Mouse (Mus musculus) mesoderm, embryonic 11.5 days (tissue): Measurements from ENCODE around the gene Zfand6.

Experiments used
- DNase-seq: peaks from one replicate; pipeline ENCODE4 v3.0.0-alpha.2; 2012; ENCODE audit warnings: low read depth, low spot score

The Zfand6 gene

GRCm38 (mm10) chr7:84689251-84690100 is at the start of gene Zfand6:
Gene Zfand6 (minus strand): TSS chr7:84689959.
- peak; percentile 98 for DNase-seq

DNA sequence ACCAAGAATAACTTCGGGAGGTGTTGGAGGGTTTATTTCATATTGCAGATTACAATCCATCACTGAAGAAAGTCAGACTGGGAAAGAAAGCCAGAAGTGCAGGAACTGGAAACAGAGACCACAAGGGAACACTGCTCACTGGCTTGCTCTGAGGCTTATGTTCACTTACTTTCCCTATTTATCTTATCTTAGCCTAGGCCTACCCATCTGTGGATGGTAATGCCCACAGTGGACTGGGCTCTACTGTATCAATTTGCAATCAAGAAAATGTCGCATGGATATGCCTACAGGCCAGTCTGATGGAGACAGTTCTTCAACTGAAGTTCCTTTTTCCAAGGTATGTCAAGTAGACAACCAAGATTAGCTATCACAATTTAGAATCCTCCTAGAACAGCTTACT is 47.0 kb upstream of the Zfand6 start:
- no peak for DNase-seq

DNA sequence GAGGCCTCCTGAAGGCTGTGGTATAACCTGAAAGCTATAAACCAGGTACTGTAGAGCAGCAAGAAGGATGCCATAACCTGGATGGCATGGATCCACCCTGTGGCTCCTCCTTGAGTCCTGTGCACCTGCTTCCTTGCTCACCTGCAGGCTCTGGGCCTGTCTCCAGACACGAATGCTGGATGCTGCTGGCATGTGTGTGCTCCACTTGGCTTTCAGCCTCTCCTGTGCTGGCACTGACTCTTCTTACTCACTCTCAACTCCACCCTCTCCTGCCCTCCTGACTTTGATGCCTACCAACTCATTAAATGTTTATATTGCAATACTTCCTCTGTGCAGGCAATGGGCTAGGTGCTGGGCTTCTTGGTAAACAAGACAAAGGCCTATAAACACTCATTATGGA is 43.3 kb upstream of the Zfand6 start:
- DNase-seq: no peak

DNA sequence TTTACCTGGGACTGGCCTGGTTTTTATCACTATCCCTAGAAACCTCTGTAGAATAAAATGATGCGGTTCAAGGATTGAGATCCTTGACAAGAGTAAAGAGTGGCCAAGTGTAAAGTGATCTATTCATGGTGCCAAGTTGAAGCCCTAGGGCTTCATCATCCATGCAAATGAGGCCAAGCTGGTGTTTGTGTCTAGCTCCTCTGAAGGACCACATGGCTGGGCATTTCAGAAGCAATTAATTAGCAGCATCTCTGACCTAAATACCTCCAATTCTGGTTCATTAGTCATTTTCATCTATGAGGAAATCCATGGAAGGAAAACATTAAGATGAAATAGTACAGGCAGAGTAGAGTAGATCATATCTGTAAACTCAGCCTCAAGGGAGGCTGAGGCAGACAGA is 42.3 kb upstream of the Zfand6 start:
- no peak for DNase-seq

DNA sequence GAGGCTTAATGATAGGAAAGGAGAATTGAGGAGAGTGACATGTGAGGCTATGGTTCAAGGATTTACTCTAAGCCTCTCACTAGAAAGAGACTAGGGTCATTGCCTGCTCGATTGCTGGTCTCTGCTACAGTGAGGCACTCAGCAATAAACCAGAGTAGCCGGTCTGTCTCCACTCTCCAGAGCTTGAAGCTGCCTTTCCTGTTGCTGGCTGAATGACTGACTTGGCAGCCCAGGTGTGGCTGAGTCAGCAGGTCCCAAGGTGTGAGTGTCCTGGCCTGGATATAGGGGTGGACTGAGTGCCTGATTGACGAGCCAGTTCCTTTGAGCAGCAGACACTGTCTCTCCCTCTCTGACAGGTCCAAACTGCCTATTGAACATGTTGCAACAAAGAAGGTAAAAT is 41.3 kb upstream of the Zfand6 start:
- DNase-seq: no peak

DNA sequence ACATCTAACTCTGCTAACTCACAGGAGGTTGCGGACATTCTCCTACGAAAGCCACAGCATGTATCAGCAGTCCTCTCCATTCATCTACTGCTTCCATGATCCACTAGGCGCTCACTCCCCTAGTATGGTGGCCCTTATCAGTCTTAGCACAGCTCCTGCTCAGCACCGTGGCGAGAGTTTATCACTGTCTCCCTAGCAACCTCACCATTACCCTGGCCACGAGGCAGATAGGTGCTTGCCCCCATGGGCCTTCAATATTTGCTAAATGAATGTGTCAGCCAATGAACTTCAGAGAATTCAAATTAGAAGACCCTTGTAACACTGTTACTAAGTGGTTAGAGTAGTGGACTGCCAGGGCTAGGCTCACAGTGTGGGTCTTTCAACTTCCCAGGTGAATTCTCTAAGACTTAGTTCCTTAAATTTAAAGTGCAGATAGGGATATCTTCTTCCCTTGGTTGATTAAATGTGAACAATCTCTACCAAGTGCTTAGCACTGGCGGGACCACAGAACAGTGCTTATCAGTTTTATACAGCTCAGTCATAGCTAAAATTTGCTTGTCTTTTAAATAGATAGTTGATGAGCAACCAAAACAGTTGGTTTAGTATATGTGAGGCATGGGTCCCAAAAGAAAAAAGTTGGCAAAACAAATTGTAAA is 33.2 kb upstream of the Zfand6 start:
- no peak for DNase-seq

- no peak for DNase-seq
Measured at GRCm38 (mm10) chr7:84710287-84710958, 20.7 kb upstream of the Zfand6 start.

GRCm38 (mm10) chr7:84706877-84707276 is 17.1 kb upstream of the Zfand6 start:
- no peak for DNase-seq

DNA sequence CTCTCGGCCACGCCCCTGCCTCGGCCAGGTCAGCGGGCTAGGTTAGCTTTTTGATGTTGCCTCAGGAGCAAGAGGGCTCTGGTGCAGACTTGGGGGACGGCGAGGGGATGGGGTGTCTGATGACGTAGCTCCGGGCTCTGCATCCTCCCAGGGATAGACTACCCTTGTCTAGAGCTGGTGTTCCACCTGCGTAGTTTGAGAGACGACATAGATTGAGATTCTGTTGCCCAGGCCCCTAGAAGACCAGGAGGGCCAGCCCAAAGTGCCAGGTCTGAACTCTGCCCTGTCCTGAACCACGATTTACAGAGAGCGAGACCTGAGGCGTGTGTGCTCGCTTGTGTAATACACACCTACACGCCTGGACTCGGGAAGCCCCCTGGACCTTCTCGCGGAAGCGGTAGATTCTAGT is 346 bp upstream of the Zfand6 start:
- DNase-seq: no peak

GRCm38 (mm10) chr7:84687653-84688580 is 1.8 kb downstream of the Zfand6 start:
- DNase-seq: no peak

DNA sequence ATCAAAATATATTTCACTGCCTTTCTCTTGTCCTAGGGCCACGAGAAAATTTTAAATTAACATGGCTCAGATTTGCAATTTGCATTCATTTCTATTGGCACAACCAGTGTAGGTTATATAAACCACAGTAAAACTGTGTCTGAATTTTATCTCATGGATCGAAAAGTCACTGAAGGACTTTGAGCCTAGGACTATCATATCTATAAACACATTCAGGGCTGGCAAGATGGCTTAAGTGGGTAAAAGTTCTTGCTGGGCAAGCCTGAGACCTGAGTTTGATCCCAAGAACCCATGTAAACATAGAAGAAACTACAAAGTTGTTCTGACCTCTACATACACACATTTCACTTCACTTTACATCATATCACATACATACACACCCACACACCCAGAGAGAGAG is 3.4 kb downstream of the Zfand6 start:
- no peak for DNase-seq

- no peak for DNase-seq
Measured at GRCm38 (mm10) chr7:84684675-84685074, 5.1 kb downstream of the Zfand6 start.

- no peak for DNase-seq
Measured at GRCm38 (mm10) chr7:84681558-84681957, 8.2 kb downstream of the Zfand6 start.

- no peak for DNase-seq
Measured at GRCm38 (mm10) chr7:84680931-84681330, 8.8 kb downstream of the Zfand6 start.

GRCm38 (mm10) chr7:84680092-84680491 is 9.7 kb downstream of the Zfand6 start:
- no peak for DNase-seq

- peak; percentile 80 for DNase-seq
Measured at GRCm38 (mm10) chr7:84679264-84679663, 10.5 kb downstream of the Zfand6 start.

DNA sequence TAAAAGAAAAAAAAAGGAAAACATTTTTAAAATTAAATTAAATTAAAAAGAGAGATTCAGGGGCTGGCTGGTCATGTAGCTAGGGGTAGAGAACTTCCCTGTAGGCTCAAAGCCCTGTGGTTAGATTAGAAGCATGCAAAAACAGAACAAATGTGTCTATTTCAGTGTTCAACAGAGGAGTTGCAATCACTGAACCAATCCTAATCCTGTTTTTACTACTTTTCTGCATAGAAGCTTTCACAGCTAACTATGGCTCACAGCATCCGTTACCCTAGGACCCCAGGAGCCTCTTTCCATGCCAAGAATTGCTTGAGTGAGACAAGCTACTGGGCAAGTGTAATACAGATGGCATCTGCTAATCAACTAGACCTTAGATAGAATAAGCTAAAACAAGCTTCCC is 16.7 kb downstream of the Zfand6 start:
- DNase-seq: no peak

- DNase-seq: no peak
Measured at GRCm38 (mm10) chr7:84669554-84670152, 20.1 kb downstream of the Zfand6 start.

DNA sequence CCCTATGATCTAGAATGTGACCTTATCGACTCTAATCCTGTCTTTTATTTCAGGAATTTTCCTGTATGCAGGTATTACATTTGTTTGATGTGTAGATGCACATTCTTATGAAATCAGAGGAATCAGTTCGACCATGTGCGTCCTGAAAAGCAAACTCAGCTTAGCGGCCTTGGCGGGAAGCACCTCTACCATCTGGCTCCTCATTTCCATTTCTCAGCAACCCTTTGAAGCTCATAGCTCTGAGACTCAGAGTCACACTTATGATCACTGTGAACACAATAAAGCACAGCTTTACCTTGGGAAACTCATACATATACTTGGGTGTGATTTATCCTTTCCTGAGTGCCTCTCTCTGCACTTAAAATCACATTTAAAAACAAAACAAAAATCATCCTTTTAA is 21.8 kb downstream of the Zfand6 start:
- no peak for DNase-seq

DNA sequence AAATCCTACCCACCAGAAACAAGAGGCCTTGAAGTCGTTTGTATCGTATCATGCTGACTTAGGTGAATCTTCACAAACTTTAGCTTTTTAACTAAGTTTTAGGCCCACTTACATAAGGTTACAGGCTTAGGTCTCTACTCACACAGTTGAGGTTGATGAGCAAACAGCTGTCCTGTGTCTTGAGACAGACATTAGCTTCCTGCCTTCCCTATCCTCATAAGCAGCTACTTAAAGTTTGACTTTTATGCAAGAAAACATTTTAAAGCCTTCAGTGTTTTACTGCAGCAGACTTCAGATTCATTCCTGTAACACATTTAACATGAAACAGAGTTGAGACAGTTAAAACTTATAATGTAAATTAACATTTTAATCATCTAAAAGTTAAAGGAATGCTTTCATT is 37.0 kb downstream of the Zfand6 start:
- DNase-seq: no peak

GRCm38 (mm10) chr7:84651987-84652321 is 37.8 kb downstream of the Zfand6 start:
- no peak for DNase-seq
